Mouse (Mus musculus): ENCODE data around the gene Magt1.
"Not testable (repeated sequence)": the region's sequence is repeated elsewhere in the genome, so short reads cannot be mapped to it uniquely, and the experiment has no call there.

Magt1 gene

DNA sequence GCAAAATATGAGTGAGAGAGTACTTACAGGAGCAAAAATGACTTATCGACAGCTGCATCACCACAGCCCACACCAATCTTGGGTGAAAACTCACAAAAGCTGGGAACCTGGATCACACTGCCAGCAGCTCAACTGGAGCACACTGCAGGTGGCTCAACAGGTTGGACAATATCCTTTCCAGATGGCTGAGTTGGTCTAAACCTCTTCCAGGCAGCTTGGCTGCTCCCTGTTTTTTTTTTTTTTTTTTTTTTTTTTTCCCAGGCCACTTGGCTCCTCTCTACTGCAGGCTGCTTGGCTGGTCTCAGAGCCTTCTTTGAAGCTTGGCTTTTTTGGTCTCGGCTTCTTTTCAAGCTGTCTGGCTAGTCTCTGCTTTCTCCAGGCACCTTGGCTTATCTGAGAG is 57.7 kb downstream of the Magt1 start:
- DNase-seq (ENCODE audit: low read depth, low spot score) = no peak

- DNase-seq (ENCODE audit: low read depth, low spot score) = no peak
Measured at GRCm38 (mm10) chrX:105946357-105946756, 65.3 kb downstream of the Magt1 start.

GRCm38 (mm10) chrX:105939245-105939644 is 72.5 kb downstream of the Magt1 start:
- no peak for DNase-seq (ENCODE audit: low read depth, low spot score)

DNA sequence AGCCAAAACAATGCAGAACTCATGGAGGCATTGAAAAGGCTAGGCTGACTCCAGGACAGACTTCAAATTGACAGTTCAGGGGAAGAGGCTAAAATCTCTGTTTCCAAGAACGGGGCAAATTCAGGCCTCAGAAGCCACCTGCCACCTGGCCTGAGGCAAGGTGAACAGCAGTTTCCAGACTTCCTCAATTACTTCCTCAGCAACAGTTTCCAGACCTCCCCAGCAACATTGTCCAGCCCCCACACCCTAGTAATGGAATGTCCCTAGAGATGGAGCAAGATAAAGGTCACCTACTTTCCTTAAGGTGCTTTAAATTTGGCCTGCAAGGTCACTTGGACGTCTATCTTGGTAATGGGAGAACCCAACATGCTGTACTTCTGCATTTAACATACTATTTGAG is 74.0 kb downstream of the Magt1 start:
- DNase-seq (ENCODE audit: low read depth, low spot score) = no peak

DNA sequence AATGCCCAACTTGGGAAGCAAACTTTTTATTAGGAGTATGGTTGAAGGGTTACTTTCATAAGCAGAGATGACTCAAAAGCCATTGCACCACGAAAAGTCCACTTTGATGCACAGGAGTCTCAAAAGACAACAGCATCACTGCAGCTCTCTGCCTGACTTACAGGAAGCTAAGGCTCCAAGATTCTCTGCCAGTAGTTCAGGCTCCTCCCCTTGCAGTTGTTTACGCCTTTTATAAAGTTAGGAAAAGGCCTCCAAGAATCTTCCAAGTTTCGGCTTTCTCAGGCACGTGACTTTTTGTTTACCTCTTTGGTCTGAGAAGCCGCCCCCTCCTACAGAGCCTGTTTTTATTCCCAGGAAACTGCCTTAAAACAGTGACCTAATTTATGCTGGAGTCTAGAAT is 77.4 kb downstream of the Magt1 start:
- no peak for DNase-seq (ENCODE audit: low read depth, low spot score)

DNA sequence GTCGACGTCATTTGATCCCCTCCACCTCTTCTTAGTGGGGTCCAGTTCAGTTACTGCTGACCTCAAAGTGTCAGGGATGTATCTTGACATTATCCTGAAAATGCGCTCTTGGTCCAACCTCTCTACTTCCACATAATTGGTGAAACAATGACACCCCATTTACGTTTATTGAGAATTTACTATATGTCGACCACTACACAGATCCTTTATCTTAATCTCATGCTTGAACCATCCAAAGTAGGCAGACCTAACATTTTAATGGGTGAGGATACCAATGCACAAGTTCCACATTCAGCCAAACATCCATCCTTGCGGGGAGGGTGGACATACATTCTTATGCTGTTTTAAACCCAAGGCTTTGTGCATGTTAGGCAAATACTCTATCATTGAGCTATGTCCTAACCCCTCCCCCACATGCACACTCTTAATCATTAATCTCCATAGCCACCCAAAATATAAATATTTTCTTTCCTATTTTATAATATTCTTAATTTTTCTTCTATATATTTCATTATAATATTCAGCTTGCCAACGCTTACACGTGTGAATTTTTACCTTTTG is 82.1 kb downstream of the Magt1 start:
- DNase-seq (ENCODE audit: low read depth, low spot score) = no peak

- DNase-seq (ENCODE audit: low read depth, low spot score) = peak; percentile 56
Measured at GRCm38 (mm10) chrX:105928861-105929477, 82.7 kb downstream of the Magt1 start, which contains the start of gene Atrx. TSS of gene Atrx (minus strand) at chrX:105929403.

GRCm38 (mm10) chrX:105927941-105928860 is 83.5 kb downstream of the Magt1 start:
- no peak for DNase-seq (ENCODE audit: low read depth, low spot score)

DNA sequence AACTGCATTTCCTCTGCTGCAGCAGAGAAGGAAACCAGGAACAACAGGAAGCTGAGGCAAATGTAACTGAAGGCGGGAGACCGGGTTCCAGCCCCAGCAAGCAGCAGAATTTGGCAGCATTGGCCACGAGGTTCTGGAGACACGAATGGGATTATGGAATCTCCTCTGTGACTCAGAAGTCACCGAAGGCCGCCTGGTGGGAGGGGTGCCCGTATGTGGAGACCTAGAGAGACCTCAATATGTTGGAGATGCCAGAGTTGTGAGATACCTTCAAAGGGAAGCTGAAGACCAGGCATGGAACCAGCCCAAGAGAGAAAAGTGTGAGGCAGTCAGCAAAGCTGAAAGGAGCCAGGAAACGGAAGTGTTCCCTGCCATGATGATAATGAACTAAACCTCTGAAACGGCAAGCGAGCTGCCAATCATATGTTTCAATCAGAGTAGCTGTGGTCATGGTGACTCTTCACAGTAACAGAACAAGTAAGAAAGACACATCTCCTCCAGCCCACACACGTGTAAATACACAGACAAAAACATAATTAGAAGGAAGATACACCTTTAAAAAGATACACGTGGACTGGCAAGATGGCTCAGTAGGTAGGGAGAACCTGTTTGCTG is 85.5 kb downstream of the Magt1 start:
- no peak for DNase-seq (ENCODE audit: low read depth, low spot score)

DNA sequence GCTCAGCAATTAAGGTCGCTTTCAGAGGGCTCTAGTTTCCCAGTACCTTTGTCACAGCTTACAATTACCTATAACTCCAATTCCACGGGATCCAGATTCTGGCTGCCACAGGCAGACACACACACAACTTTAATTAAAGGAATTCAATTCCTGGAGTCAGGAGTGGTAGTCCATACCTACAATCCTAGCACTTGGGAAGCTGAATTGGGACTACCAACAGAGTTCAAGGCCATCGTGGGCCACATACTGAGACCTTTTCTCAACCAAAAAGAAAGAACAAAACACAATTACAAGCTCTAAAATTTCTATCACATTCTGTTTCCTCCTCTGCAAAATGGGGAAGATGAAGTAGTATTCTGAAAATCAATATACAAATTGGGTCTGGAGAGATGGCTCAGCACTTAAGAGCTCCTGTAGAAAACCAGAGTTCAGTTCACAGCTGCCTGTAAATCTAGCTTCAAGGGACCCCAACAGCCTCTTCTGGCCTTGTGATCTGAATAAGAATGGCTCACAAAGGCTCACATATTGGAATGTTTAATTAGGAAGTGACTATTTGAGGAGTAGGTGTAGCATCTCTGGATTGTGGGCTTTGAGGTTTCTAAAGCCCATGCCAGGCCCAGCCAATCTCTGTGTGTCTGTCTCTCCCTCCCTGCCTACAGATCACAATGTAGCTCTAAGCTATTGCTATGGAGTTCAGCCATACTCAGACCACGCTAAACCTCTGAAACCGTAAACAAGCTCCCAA is 87.2 kb downstream of the Magt1 start:
- DNase-seq (ENCODE audit: low read depth, low spot score) = no peak

- DNase-seq (ENCODE audit: low read depth, low spot score) = no peak
Measured at GRCm38 (mm10) chrX:105923896-105924295, 87.8 kb downstream of the Magt1 start.

DNA sequence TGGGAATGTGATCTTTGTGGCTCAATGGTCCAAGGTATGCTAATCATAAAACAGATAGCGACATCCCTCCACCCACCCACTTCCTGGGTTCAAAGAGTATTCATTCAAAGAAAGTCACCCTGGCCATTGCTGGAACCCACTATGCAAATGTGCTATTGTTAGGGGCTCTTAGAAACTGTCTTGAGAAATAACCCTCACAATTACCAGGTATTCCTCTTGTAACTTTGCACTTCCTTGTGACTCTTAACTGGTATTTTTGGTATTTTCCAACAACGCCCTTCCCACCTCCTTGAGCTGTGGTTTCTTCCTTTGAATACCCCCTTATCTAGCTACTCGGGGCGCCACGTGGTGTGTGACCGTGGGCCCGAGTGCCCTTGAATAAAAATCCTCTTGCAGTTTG is 88.7 kb downstream of the Magt1 start:
- DNase-seq (ENCODE audit: low read depth, low spot score) = not testable (repeated sequence)

DNA sequence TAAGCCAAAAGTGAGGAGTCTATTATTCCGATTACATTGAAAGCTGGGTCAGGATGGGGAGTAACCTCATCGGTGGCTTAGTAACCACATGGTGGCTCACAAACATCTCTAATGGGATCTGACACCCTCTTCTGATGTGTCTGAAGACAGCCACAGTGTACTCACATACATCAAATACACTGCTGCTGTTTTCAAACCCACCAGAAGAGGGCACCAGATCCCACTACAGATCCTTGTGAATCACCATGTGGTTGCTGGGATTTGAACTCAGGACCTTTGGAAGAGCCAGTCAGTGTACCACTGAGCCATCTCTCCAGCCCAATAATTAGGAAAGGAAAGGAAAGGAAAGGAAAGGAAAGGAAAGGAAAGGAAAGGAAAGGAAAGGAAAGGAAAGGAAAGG is 90.3 kb downstream of the Magt1 start:
- DNase-seq (ENCODE audit: low read depth, low spot score) = peak; percentile 35
